Mouse (Mus musculus) B cell, adult 2 months (primary cell): ENCODE data around the gene Usp34.
"Not testable (repeated sequence)": the region's sequence is repeated elsewhere in the genome, so short reads cannot be mapped to it uniquely, and the experiment has no call there.

Experiments
- DNase-seq, 2 experiments: peaks; one replicate each; pipeline ENCODE4 v3.0.0; 2022

The Usp34 gene

DNA sequence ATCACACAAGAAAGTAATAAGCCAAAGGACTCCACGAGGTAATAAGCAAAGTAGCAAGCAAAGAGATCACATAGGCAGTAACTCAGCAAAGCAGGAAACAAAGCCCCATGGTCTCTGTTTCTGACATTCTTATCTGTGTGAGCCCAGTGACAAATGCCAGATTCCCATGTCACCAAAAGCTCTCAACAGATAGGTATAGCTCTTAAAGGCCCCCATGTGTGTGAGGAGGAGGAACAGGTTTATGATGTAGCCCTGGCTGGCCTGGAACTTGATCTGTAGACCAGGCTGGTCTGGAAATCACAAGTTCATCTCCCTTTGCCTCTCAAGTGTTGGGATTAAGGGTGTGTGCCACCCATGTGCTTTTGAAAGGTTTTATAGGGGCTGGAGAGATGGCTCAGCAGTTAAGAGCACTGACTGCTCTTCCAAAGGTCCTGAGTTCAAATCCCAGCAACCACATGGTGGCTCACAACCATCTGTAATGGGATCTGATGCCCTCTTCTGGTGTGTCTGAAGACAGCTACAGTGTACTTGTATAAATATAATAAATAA lies 53.1 kb downstream of the Usp34 start:
- not testable (repeated sequence) for DNase-seq

DNA sequence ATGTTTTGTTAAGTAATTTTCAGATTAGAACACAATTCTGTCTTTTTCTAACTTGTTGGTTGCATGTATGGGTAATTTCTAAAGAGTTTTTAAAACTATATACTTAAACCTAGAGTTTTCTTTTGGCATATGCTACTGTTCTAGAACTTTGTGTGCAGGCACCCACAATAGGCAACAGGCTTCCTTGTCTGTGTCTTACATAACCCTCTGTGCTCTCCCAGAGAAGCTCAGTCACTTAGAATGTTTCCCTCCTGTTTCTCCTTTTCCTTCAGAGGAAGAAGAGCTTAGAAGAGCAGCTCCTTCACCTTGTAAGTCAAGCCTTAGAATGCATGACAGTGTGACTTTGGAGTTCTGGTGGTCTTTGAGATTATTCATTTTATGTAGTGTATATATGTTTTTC lies 55.6 kb downstream of the Usp34 start:
- DNase-seq: no peak

DNA sequence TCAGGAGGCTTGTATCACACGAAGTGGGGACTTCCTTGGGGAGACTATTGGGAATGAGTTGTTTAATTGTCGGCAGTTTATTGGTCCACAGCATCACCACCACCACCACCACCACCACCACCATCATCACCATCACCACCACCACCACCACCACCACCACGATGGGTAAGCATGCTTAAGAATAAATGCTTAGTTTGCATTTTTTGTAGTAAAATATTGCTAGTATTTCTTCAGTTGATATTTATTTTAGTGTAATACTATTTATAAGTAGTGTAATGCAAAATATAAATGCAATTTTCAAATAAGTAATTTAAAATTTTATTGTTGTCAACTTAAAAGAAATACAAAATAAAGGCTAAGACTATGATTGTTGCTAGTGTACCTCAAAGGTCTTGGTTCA lies 57.7 kb downstream of the Usp34 start:
- DNase-seq: no peak

DNA sequence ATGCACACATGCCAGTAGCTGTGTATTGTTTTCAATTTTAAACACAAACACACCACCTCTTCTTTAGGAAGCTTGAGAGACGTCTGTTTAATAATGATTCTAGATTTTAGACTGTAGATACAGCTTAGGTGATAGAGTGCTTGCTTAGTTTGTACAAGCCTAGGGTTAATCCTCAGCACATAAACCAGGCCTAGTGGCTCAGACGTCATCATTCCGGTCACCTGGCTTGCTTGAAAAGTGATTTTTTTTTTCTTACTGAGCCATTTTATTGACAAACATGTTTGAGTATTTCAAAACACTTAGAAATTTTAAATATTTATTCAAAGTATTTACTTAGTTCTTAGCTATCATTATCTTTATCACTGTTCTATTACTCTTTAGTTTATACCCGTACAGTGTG lies 65.3 kb downstream of the Usp34 start:
- no peak for DNase-seq

DNA sequence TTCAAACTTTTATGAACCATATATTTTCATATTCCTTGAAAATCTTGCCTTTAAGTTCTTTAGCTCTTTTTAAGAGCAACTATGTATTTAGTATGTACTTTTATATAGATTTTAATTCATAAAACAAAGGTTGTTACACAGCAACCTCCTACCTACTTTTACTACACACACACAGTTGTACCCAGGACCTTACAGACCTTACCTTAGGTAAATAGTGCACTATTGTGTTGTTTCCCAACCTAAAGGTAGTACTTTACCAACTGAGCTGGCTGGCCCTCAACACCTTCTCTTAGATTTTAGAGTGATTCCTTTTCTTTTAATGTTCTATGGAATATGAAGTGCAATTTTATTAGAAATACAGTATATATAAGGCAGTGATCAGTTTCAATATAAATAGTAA lies 65.8 kb downstream of the Usp34 start:
- DNase-seq: no peak

DNA sequence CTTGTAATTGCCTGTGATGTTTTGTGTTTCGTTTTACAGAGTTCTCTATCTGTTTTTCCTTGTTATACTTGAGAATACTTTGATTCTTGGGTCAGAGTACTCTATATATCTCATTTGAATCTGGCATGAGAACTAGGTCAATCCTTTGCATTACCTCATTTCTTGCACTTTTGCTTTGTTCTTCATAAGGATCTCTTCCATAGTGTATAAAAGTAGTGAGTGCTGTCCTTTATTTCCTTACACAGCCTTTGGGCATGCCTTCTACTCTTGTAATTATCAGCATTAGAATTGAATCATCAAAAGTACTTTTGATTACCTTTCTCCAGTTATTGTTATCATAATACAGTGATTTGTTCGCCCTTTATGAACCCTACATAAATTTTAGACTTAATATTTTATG lies 73.4 kb downstream of the Usp34 start:
- no peak for DNase-seq

DNA sequence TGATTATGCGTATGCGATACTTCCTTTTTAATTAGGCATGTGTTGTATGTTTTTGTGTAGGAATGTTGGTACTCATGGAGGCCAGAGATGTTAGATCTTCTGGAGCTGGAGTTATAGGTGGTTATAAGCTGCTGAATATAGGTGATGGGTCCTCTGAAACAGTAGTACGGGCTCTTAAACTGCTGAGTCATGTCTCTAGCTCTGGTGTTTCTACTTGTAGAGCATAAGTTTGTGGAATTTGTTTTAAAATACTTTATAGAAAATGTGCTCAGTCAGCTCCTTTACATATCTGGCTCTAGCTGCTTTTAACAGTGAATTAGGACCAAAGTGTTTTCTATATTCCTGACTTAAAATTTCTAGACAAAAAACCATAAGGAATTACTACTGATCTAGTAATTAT lies 73.9 kb downstream of the Usp34 start:
- no peak for DNase-seq

DNA sequence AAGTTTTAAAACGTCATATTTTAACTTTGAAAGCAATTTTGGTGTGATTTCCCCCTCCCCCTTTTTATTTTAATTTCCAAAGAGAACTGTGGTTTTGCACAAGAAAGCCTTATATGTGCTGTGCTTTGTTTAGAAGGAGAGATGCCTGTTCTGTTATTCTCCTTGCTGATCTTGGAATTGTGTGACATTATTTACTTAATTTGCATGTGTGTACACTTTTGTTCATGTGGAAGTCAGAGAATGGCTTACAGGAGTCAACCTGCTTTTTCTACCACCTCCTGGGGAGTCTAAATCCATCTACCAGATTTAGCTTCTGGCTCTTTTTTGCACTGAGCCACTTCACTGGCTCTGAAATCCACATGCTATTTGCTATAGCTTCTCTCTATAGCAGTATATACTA lies 76.1 kb downstream of the Usp34 start:
- no peak for DNase-seq

DNA sequence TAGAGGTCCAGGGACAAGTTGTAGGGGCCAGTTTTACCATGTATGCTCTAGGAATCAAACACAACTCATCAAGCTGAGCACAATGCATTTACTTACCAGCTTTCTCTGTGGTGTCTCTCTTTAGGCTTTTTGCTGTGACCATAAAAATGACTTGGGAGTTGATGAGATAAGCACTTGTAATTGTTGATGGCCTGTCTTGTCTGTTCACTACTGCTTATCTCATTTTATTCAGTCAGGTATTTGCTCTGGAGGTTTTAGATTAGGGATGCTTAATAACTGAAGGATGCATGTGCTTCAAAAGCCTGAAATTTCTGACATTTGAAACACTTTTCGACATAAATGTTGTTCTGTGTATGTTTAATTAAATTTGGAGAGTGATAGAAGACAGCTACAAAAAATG lies 83.0 kb downstream of the Usp34 start:
- DNase-seq: no peak

DNA sequence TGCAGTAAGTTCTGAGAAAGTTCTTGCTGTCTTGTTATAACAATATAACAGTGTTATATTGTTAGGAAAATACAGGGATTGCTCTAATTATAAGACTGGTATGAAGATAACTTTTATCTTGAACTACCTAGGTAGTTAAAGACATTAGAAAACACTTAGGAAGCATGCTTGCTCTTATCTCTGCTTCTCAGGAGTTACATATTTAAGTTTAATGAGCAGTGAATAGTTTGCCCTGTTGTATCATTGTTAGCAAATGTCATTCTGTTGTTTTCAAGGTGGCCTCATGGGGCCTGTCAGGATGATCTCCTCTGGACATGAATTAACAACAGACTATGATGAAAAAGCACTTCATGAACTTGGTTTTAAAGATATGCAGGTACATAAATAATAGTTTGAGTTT lies 85.9 kb downstream of the Usp34 start:
- no peak for DNase-seq

DNA sequence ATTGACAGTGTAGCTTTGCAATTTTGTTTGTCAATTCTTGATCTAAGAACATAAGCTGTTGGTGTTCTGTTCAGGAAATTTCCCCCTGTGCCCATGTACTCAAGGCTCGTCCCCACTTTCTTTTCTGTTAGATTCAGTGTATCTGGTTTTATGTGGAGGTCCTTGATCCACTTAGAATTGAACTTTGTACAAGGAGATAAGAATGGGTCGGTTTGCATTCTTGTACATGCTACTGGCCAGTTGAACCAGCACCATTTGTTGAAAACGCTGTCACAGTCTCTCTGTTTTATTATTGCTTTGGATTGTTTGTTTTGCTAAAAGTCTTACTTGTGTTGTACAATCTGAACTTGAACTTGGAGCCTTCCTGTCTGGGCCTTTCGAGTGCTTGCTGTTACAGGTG lies 89.9 kb downstream of the Usp34 start:
- no peak for DNase-seq

DNA sequence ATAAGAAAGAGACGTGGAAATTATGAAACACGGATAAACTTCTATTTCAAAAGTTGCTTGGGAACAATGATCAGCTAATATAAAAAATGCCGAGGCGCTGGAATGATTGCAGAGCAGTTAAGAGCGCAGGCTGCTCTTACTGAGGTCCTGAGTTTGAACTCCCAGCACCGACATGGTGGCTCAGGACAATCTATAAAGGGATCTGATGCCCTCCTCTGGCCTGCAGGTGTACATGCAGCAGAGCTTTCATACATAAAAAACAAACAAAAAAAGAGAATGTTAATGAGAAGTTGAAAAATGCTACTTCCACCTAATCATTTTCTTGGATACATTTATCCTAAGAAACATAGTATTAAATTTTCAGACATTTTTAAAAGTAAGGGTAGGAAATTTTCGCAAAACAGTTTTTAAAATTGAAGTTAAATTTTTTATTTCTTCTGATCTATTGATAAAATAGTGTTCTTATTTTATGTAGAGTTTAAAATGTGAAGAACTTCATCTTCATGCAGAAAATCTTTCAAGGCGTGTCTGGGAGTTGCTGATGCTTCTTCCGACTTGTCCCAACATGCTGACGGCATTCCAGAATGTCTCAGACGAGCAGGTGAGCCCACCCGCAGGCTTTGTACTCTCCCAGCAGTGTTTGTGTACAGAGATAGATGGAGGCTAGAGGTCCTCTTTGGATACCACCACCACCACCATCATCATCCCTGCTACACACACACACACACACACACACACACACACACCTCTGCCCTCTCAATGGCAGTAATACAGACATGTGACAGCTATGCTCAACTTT lies 94.5 kb downstream of the Usp34 start:
- no peak for DNase-seq

DNA sequence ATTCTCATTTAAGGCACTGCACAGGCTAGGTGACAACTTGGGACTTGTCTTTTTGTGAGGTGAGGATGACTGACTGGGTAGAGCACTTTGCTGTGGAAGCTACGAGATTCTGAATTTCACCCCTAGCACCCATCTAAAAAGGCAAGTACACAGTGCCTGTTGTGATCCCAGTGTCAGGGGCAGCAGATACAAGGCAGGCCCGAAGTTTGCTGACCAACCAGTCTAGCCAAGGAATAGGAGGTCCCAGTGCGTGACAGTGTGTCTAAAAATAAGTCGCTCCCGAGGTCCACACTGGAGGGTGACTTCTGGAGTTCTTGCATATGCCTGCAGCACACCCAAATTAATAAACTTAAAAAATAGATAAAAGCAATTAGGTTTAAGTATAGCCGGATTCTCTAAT lies 121.6 kb downstream of the Usp34 start:
- DNase-seq: no peak

DNA sequence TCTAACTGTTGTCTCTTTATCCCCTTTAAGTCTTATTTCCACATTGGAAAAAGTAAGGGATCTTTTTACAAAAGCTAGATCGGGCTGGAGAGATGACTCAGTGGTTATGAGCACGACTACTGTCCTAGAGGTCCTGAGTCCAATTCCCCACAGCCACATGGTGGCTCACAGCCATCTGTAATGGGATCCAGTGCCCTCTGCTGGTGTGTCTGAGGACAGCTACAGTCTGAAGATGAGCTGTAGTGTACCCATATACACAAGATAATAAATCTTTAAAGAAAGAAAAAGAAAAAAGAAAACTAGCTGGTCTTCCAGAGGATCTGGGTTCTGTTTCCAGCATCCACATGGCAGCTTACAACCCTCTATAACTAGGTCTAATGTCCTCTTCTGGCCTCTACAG lies 123.3 kb downstream of the Usp34 start:
- DNase-seq: no peak

DNA sequence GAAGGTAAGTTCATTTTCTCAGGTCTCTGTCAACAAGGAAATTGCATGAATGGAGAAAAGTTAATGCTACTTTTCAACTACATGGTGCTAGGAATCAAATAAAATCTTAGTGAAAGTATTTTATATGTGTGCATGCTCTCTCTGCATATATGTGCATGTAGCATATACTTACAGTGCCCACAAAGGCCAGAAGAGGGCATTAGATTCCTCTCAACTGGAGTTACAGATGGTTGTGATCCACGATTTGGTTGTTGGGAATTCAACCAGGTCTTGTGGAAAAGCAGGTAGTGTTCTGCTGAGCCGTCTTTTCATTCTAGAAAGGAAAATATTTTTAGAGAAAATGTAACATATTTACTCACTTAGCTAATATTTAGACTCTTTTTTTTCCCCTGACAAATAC lies 129.4 kb downstream of the Usp34 start:
- no peak for DNase-seq

DNA sequence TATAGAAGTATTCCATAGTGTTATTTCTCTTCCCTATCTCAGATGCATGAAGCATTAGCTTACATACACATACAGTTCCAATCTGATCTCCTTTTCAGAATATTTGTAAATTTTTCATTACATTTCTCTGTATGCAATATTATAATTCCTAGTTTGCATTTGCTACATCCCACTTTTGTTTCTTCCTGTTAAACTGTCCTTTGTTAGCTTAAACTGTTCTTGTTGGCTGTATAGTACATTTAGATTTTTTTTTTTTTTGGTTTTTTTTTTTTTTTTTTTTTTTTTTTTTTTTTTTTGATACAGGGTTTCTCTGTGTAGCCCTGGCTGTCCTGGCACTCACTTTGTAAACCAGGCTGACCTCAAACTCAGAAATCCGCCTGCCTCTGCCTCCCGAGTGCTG lies 159.2 kb downstream of the Usp34 start:
- not testable (repeated sequence) for DNase-seq

DNA sequence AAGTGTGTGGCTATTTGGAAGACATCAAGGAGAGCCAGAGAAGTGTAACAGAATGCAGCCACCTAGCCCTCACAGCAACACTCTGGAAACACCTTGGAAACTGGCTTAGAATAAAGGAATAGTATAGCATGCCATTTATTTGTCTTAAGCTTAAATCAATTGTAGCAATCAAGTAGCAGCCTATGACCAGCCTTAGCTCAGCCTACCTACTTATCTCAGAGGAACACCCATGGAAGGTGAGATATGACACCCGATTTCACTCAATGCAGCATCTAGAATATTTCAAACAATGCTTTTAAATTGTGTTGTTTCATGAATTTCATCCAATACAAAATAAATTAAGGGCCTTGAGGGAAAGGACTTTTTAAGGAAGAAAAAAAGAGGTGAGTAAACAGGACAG lies 183.3 kb downstream of the Usp34 start:
- no peak for DNase-seq

DNA sequence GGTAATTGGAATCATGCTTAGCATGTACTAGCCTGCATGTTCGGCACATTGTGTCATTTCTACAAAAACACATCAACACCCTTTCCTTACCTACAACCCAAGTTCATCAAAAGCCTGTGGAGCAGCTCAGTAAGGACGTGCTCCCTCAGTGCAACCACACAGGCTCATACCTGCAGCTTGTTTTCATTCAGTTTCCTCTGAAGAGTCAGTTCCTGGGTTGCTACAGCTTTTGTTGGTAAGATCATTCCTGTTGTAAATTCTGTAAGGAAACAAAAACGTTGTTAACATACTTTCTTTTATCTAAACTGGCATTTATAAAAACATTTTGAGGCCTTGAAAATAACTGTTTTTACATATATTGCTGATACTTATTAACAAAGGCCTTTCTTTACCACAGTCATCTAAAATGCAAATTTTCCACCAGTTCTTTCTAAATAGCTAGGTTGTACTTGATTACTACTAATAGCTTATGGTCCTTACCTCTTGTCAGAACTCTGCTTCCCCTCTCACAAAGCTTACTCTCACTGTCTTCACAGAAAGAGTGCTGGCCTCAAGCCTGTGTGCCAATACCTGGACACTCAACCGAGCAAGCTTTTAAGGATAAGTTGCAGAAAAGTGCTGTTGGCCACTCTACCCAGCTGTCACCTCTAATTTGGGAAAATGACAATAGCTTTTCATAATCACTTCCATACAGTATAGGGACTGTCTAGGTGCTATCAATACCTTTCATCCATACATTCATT lies 185.5 kb downstream of the Usp34 start:
- no peak for DNase-seq

DNA sequence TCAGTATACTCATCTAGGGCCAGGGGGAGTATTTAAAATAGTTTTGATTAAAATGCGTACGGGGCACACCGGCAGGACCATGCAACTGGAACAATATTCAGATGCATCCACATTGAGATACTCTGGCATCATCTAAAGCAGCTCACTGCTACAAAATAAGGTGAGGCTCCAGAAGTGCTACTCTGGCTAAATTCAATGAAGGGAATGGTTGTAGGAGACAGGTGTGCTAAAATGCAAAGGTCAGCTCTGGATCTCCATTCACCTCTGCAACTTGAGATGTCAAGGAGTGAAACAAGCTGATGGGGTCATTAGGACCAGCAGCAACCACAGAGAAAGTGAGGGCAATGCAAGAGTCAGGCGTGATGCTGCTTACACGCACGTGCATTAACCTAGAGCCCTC lies 188.5 kb downstream of the Usp34 start:
- DNase-seq: no peak

DNA sequence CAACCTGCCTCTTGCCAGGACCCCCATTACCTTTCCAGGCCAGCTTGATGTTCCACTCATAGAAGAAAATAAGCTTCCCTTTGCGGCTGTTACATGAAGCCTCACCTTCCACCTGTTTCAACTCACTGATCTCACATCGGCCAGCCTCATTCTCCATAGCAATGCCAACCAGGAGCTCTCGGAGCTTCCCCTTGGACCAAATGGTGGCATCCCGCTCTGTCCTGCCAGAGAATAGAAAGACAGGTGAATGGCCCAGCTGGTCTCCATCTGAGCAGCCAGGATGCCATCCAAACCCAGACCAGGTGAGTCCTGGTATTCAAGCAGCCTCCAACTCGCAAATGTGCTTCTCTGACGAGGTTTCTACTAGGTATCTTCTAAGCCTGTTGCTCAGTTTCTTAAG lies 190.0 kb downstream of the Usp34 start:
- DNase-seq: no peak

DNA sequence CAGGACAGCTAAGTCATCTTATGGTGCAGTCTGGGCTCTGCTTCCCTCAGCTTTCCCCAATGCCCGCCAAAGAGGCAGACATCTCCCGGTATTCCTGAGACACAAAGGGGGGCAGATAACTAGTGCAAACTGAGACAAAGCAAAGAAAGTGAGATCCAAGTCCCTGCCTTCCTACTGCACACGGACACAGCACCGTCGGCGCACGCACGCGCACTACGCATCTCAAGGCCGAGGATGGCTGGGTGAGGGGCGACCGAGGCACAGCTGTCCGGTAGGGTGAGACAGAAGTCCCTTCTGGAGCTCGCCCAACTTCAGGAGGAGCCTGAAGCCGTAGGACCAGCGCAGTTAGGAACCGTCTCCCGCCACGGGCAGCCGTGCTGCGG lies 190.6 kb downstream of the Usp34 start:
- no peak for DNase-seq

DNA sequence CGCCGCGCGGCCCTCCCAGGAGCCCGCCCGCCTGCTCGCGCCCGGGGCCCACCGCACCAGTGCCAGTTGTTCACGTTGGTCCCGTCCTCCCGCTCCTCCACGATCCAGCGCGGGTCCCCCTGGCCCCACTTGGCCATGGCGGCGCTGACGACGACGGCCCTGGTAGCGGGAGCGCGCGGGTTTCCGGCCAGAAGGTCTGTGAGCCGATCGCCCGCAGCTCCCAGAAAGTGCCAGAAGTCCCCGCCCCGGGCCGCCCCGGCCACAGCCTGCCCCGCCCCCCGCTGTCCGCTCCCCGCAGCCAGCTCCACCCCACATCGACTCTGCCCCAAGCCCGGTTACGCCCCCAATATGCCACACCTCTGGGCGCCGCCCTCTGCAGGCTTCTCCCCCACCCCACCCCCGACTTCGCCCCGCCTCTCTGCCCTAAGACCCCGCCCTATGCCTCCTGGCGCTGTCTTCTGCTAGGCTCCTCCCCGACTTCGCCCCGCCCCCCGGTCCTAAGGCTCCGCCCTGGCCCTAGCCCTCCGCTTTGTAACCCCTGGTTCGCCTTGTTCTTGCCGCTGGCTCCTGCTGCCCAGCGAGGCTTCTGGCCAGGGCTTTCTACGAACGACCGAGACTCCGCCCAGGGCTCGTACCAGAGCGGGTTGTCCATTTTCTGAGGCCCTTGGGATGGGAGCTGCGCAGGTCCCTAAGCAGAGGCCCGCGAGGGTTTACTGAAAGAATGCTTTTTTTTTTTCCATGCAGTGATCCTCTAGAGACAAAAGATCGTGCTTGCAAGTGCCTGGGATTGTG lies 191.2 kb downstream of the Usp34 start, which contains the start of gene Ahsa2:
Ahsa2 (minus strand) TSS at position 313 of the 792 bp plus-strand sequence.
- peak; percentile 98 to 99 for DNase-seq

DNA sequence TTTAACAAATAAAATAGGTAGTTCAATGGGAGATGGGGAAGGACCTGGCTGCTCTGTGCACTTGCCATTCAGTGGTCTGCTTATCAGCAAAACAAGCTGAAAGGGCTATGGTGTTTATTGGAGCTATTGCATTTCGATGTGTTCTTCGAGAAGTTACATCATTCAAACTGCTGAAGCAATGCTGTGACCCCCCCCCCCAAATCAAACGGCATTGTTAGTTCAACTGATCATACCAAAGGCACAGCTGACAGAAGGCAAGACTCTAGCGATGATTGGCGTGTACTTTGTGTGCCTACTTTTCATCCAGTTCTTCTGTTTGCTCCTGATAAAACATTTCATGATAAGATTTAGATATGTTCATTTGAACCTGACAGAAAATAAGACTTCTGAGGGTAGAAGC lies 191.9 kb downstream of the Usp34 start:
- no peak for DNase-seq
